Mouse (Mus musculus) MEL (cell line): ENCODE data around the gene Pbx4. TPM values are rescaled to one million over a fixed set of nuclear protein-coding genes. Genes with fewer than 3 reads are reported as not detected.

Experiments used
- DNase-seq: peaks from one replicate; pipeline ENCODE4 v3.0.0; 2011; ENCODE audit warnings: low read depth, low spot score
- H3K27ac ChIP-seq: 2 replicates; pipeline ENCODE4 v1.5.1; 2012; ENCODE audit warnings: low read depth, mild to moderate bottlenecking, control low read depth, low read length, moderate library complexity; ENCODE audit not compliant: control insufficient read depth
- H3K27me3 ChIP-seq, 2 experiments: fragments of 150-350 bp in 1 of 2; sonication (generic) in 1 of 2; 2 replicates each; pipeline ENCODE4 v1.6.1; 2012; ENCODE audit warnings: low read length in 2 of 2, mild to moderate bottlenecking in 2 of 2, improper control_type of control experiment in 1 of 2, moderate library complexity in 1 of 2; ENCODE audit not compliant: insufficient read depth in 2 of 2, control insufficient read depth in 1 of 2
- H3K36me3 ChIP-seq, 2 experiments: 2 replicates each; pipeline ENCODE4 v1.6.1; 2012 to 2014; ENCODE audit warnings: low read length in 2 of 2, improper control_type of control experiment in 1 of 2, inconsistent platforms in 1 of 2, mild to moderate bottlenecking in 1 of 2; ENCODE audit not compliant: insufficient read depth in 2 of 2, control insufficient read depth in 1 of 2
- H3K4me1 ChIP-seq, 2 experiments: fragments of 150-350 bp in 1 of 2; sonication (generic) in 1 of 2; 2 replicates each; pipeline ENCODE4 v1.6.1; 2012; ENCODE audit warnings: low read length in 2 of 2, improper control_type of control experiment in 1 of 2, mild to moderate bottlenecking in 1 of 2; ENCODE audit not compliant: insufficient read depth in 2 of 2, control insufficient read depth in 1 of 2
- H3K4me3 ChIP-seq, 2 experiments: fragments of 150-350 bp in 1 of 2; sonication (generic) in 1 of 2; 2 replicates each; pipeline ENCODE4 v1.5.1; 2012; ENCODE audit warnings: low read depth in 2 of 2, low read length in 2 of 2, mild to moderate bottlenecking in 2 of 2, moderate library complexity in 2 of 2, control low read depth in 1 of 2, improper control_type of control experiment in 1 of 2; ENCODE audit not compliant: control insufficient read depth in 1 of 2, insufficient read depth in 1 of 2
- H3K79me2 ChIP-seq: 2 replicates; pipeline ENCODE4 v1.6.1; 2012; ENCODE audit warnings: mild to moderate bottlenecking, low read length, moderate library complexity; ENCODE audit not compliant: control insufficient read depth, poor library complexity, insufficient read depth
- H3K9ac ChIP-seq: 2 replicates; pipeline ENCODE4 v1.6.1; 2012; ENCODE audit warnings: low read depth, mild to moderate bottlenecking, control low read depth, low read length, moderate library complexity; ENCODE audit not compliant: control insufficient read depth, poor library complexity, severe bottlenecking
- H3K9me3 ChIP-seq: fragments of 150-350 bp; sonication (generic); replicated peaks from 2 replicates; pipeline ENCODE4 v1.6.1; 2012; ENCODE audit warnings: mild to moderate bottlenecking, low read length, improper control_type of control experiment, moderate library complexity; ENCODE audit not compliant: insufficient read depth
- BHLHE40 ChIP-seq: IDR thresholded peaks from 2 replicates; pipeline ENCODE4 v1.6.1; 2012; ENCODE audit warnings: low read depth, mild to moderate bottlenecking, inconsistent platforms, low read length, improper control_type of control experiment, borderline replicate concordance
- CHD1 ChIP-seq: IDR thresholded peaks from 2 replicates; pipeline ENCODE4 v1.6.1; 2012; ENCODE audit warnings: low read depth, mild to moderate bottlenecking, inconsistent platforms, low read length, improper control_type of control experiment
- CHD2 ChIP-seq: IDR thresholded peaks from 2 replicates; pipeline ENCODE4 v1.6.1; 2011; ENCODE audit warnings: low read length, improper control_type of control experiment
- E2F4 ChIP-seq: IDR thresholded peaks from 2 replicates; pipeline ENCODE4 v1.6.1; 2011; ENCODE audit warnings: low read depth, low read length, improper control_type of control experiment, borderline replicate concordance
- EP300 ChIP-seq, 2 experiments: IDR thresholded peaks; 2 replicates each; pipeline ENCODE4 v1.6.1; 2011; ENCODE audit warnings: improper control_type of control experiment in 2 of 2, low read length in 2 of 2, low read depth in 1 of 2, mild to moderate bottlenecking in 1 of 2
- ETS1 ChIP-seq: IDR thresholded peaks from 2 replicates; pipeline ENCODE4 v1.6.1; 2012; ENCODE audit warnings: low read depth, mild to moderate bottlenecking, inconsistent platforms, low read length, improper control_type of control experiment, moderate library complexity
- GATA1 ChIP-seq: IDR thresholded peaks from 2 replicates; pipeline ENCODE4 v1.6.1; 2011; ENCODE audit warnings: low read depth, low read length, improper control_type of control experiment
- HCFC1 ChIP-seq: IDR thresholded peaks from 2 replicates; pipeline ENCODE4 v1.6.1; 2012; ENCODE audit warnings: low read depth, mild to moderate bottlenecking, inconsistent platforms, low read length, improper control_type of control experiment, moderate library complexity
- JUND ChIP-seq: IDR thresholded peaks from 2 replicates; pipeline ENCODE4 v1.6.1; 2011; ENCODE audit warnings: low read depth, mild to moderate bottlenecking, improper control_type of control experiment, low read length
- KAT2A ChIP-seq: conservative IDR thresholded peaks from 2 replicates; pipeline ENCODE4 v1.6.1; 2012; ENCODE audit warnings: low read depth, low read length, improper control_type of control experiment, inconsistent platforms
- MAFK ChIP-seq: IDR thresholded peaks from 2 replicates; pipeline ENCODE4 v1.6.1; 2011; ENCODE audit warnings: low read depth, mild to moderate bottlenecking, low read length, improper control_type of control experiment, borderline replicate concordance
- MAZ ChIP-seq: IDR thresholded peaks from 2 replicates; pipeline ENCODE4 v1.6.1; 2012; ENCODE audit warnings: low read depth, mild to moderate bottlenecking, inconsistent platforms, low read length, improper control_type of control experiment
- MEF2A ChIP-seq: IDR thresholded peaks from 2 replicates; pipeline ENCODE4 v1.6.1; 2014; ENCODE audit warnings: low read depth, mild to moderate bottlenecking, inconsistent platforms, low read length, improper control_type of control experiment; ENCODE audit not compliant: poor library complexity, insufficient replicate concordance, severe bottlenecking; ENCODE audit errors: extremely low read depth
- MXI1 ChIP-seq: IDR thresholded peaks from 2 replicates; pipeline ENCODE4 v1.6.1; 2011; ENCODE audit warnings: mild to moderate bottlenecking, low read depth, low read length, improper control_type of control experiment
- MYB ChIP-seq: IDR thresholded peaks from 2 replicates; pipeline ENCODE4 v1.6.1; 2011; ENCODE audit warnings: mild to moderate bottlenecking, low read depth, low read length, improper control_type of control experiment
- MYC ChIP-seq: IDR thresholded peaks from 2 replicates; pipeline ENCODE4 v1.6.1; 2011; ENCODE audit warnings: low read depth, mild to moderate bottlenecking, low read length, improper control_type of control experiment, moderate library complexity
- NRF1 ChIP-seq: IDR thresholded peaks from 2 replicates; pipeline ENCODE4 v1.6.1; 2014; ENCODE audit warnings: low read depth, mild to moderate bottlenecking, inconsistent platforms, low read length, improper control_type of control experiment, moderate library complexity; ENCODE audit not compliant: poor library complexity, insufficient read depth, severe bottlenecking
- POLR2AphosphoS2 ChIP-seq: IDR thresholded peaks from 2 replicates; pipeline ENCODE4 v1.6.1; 2011; ENCODE audit warnings: low read length, improper control_type of control experiment
- POLR2AphosphoS5 ChIP-seq: IDR thresholded peaks from 2 replicates; pipeline ENCODE4 v1.6.1; 2012; ENCODE audit warnings: low read depth, borderline replicate concordance, mild to moderate bottlenecking, inconsistent platforms, low read length, moderate library complexity, mixed read lengths
- RAD21 ChIP-seq: IDR thresholded peaks from 2 replicates; pipeline ENCODE4 v1.6.1; 2011; ENCODE audit warnings: mild to moderate bottlenecking, low read depth, low read length, improper control_type of control experiment
- RCOR1 ChIP-seq: IDR thresholded peaks from 2 replicates; pipeline ENCODE4 v1.6.1; 2012; ENCODE audit warnings: low read depth, mild to moderate bottlenecking, inconsistent platforms, low read length, improper control_type of control experiment
- SIN3A ChIP-seq: IDR thresholded peaks from 2 replicates; pipeline ENCODE4 v1.6.1; 2012; ENCODE audit warnings: low read length, improper control_type of control experiment, inconsistent platforms
- SMC3 ChIP-seq: IDR thresholded peaks from 2 replicates; pipeline ENCODE4 v1.6.1; 2011; ENCODE audit warnings: low read depth, low read length, improper control_type of control experiment
- TBP ChIP-seq: IDR thresholded peaks from 2 replicates; pipeline ENCODE4 v1.8.0; 2011; ENCODE audit warnings: low read depth, low read length, improper control_type of control experiment
- TCF12 ChIP-seq: IDR thresholded peaks from 2 replicates; pipeline ENCODE4 v1.6.1; 2014; ENCODE audit warnings: low read depth, mild to moderate bottlenecking, inconsistent platforms, low read length, improper control_type of control experiment, moderate library complexity
- UBTF ChIP-seq: IDR thresholded peaks from 2 replicates; pipeline ENCODE4 v1.6.1; 2012; ENCODE audit warnings: low read depth, mild to moderate bottlenecking, inconsistent platforms, low read length, improper control_type of control experiment, moderate library complexity, borderline replicate concordance; ENCODE audit not compliant: insufficient read depth
- USF2 ChIP-seq, 2 experiments: IDR thresholded peaks; 2 replicates each; pipeline ENCODE4 v1.6.1; 2011 to 2012; ENCODE audit warnings: improper control_type of control experiment in 2 of 2, low read length in 2 of 2, borderline replicate concordance in 1 of 2, inconsistent platforms in 1 of 2, low read depth in 1 of 2, mild to moderate bottlenecking in 1 of 2; ENCODE audit not compliant: insufficient read depth in 1 of 2
- ZC3H11A ChIP-seq: IDR thresholded peaks from 2 replicates; pipeline ENCODE4 v1.6.1; 2012; ENCODE audit warnings: low read depth, mild to moderate bottlenecking, inconsistent platforms, low read length, improper control_type of control experiment
- ZMIZ1 ChIP-seq: IDR thresholded peaks from 2 replicates; pipeline ENCODE4 v1.6.1; 2012; ENCODE audit warnings: low read depth, mild to moderate bottlenecking, inconsistent platforms, low read length, improper control_type of control experiment, moderate library complexity
- ZNF384 ChIP-seq: IDR thresholded peaks from 2 replicates; pipeline ENCODE4 v1.6.1; 2012; ENCODE audit warnings: low read depth, mild to moderate bottlenecking, inconsistent platforms, low read length, improper control_type of control experiment
- polyA plus RNA-seq, 2 experiments: library from polyadenylated mRNA; stranded (reverse) in 1 of 2; unstranded in 1 of 2; fragments of >175 nt in 1 of 2; fragments of >200 nt in 1 of 2; gene quantifications; 2 replicates each; pipeline versions ENCODE4 v1.2.1 to v1.2.4; 2012; ENCODE audit warnings: low replicate concordance in 2 of 2, low read depth in 1 of 2; ENCODE audit not compliant: insufficient read length in 2 of 2, insufficient read depth in 1 of 2, missing spikeins in 1 of 2
- total RNA-seq: library from RNA; depleted of rRNA; stranded (reverse); fragments of 300-350 nt; gene quantifications from 2 replicates; pipeline ENCODE4 v1.2.3, GENCODE M21; 2012

Pbx4 gene
- total and polyA plus RNA-seq, 3 experiments, result 9.3 to 15.6 TPM; not detected in 1

DNA sequence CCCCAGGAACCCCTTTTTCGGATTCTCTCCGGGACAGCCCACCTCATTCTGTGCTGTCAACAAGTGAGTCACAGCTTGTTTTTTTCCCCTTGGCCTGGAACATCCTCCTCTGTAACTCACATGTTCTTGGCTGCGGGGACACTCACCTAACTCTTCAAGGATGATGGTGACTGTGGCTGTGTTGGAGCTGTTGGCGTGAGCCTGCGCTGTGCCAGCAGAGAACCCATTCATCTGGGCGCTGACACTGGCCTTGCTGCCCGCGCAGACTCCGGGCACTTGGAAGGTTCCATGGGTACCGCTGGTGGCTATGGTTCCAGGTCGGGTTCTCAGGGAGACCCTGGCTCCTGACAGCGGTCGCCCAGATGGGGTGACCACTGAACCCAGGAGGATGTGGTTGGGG lies 51.9 kb downstream of the Pbx4 start:
- Histone ChIP-seq H3K36me3 (no peaks in the 10 kb centered on the region), H3K79me2 (no peaks in the 10 kb centered on the region), H3K27me3 (no peaks in the 10 kb centered on the region), H3K9me3 (no peaks in the 10 kb centered on the region), H3K27ac (no peak overlapping the region), H3K4me3 (no peak overlapping the region), H3K9ac (no peak overlapping the region), H3K4me1 (no peaks in the 10 kb centered on the region)
- no peak for TF ChIP-seq MYC
- TF ChIP-seq MYB, result no peak
- no peak for TF ChIP-seq MXI1
- no peak for TF ChIP-seq TCF12
- TF ChIP-seq POLR2AphosphoS2, result no peak
- no peak for TF ChIP-seq TBP
- TF ChIP-seq JUND, result no peak
- no peak for TF ChIP-seq UBTF
- no peak for TF ChIP-seq RCOR1
- no peak for TF ChIP-seq SMC3
- no peak for TF ChIP-seq MEF2A
- TF ChIP-seq NRF1, result no peak
- no peak for TF ChIP-seq SIN3A
- TF ChIP-seq KAT2A, result no peak
- TF ChIP-seq MAZ, result no peak
- TF ChIP-seq ZC3H11A, result no peak
- no peak for TF ChIP-seq EP300 (IDR thresholded peaks at IDR 0.05; ENCODE audit: low read depth in 1 of 2, low read length in 2 of 2)
- no peak for TF ChIP-seq ZNF384
- no peak for TF ChIP-seq MAFK
- no peak for DNase-seq

GRCm38 (mm10) chr8:69887289-69888243 lies 55.3 kb downstream of the Pbx4 start, which contains the start of gene Cilp2:
Gene Cilp2, minus strand, starts transcription at chr8:69887687.
- Histone ChIP-seq H3K27me3 (no peaks in the 10 kb centered on the region), H3K36me3 (no peaks in the 10 kb centered on the region), H3K4me3 (no peak within 1 kb of the TSS)

More at GRCm38 (mm10) chr8:69887289-69888243, 55.3 kb downstream of the Pbx4 start, which contains the start of gene Cilp2:
- no peak within 1 kb of the TSS for H3K27ac ChIP-seq
- TF ChIP-seq MAFK (no peak), KAT2A (no peak), JUND (no peak), CHD1 (no peak), TBP (no peak), E2F4 (no peak), HCFC1 (no peak), GATA1 (no peak), RCOR1 (no peak), CHD2 (no peak), POLR2AphosphoS5 (no peak), ZMIZ1 (no peak), MYC (no peak), ETS1 (no peak), BHLHE40 (no peak), USF2 (IDR thresholded peaks at IDR 0.05; ENCODE audit: borderline replicate concordance in 1 of 2, insufficient read depth in 1 of 2, low read depth in 1 of 2, low read length in 2 of 2) (no peak), RAD21 (no peak), POLR2AphosphoS2 (no peak)
- no peaks in the 10 kb centered on the region for H3K4me1 ChIP-seq
- H3K9ac ChIP-seq, result no peak within 1 kb of the TSS
- no peaks in the 10 kb centered on the region for H3K9me3 ChIP-seq
- no peaks in the 10 kb centered on the region for H3K79me2 ChIP-seq
- DNase-seq, result no peak
